23 mouse cellular contexts compared by ENCODE assay signal in the genomic region with DNA sequence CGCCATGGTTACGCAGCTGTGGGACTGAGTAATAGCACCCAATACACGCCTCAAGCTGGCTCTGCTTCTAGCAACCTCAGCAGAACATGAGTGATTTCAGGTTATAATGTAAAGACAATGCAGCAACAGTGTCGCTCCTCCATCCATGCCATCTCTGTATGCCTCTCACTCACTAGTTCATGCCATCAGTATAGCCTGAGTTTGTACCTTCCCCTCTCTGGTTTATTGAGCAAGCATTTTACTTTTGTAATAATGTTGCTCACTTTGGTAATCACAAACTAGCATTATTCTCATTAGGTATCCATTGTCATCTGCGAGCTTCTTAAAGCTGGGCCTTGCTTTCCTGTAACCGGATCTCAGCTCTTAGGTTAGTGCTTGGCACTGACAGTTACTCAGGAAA.
"Had no signal": no experiment of that assay in that cellular context is flagged by ENCODE, and none has a peak within 500 bp of the region (broad histone marks: within the 10 kb centered on the region; RNA-seq: fewer than 3 reads in every experiment).

No protein-coding gene starts in this region.

- H3K27ac ChIP-seq: liver, embryonic 15.5 days; lung, embryonic 15.5 days; macrophage; midbrain, embryonic 13.5 days; midbrain, embryonic 15.5 days; neural tube, embryonic 13.5 days; neural tube, embryonic 15.5 days had no signal

- H3K9ac ChIP-seq: liver, embryonic 15.5 days; liver, postnatal 0 days; lung, embryonic 15.5 days; midbrain, embryonic 13.5 days; midbrain, embryonic 15.5 days; neural tube, embryonic 13.5 days; neural tube, embryonic 15.5 days had no signal

- DNase-seq: liver, postnatal 0 days; lung, adult 2 months; lung, postnatal 14 days; lung, postnatal 36 days; retina, postnatal 1 day; right cerebral cortex, adult 18-20 months; right cerebral cortex, postnatal 25 days; right cerebral cortex, postnatal 4 days; spleen, adult 18-20 months; thymus, adult 18-20 months; thymus, postnatal 25 days; thymus, postnatal 4 days had no signal

- H3K4me1 ChIP-seq: liver, embryonic 15.5 days; lung, embryonic 15.5 days; midbrain, embryonic 15.5 days had no signal

- H3K4me3 ChIP-seq: liver, embryonic 15.5 days; lung, embryonic 15.5 days; megakaryocyte, embryonic 14.5 days; midbrain, embryonic 13.5 days; midbrain, embryonic 15.5 days; myocyte; neural tube, embryonic 13.5 days; neural tube, embryonic 15.5 days had no signal

- ATAC-seq: liver, postnatal 0 days; lung, postnatal 0 days; midbrain, embryonic 13.5 days; midbrain, embryonic 15.5 days had no signal

- H3K9me3 ChIP-seq: liver, embryonic 15.5 days; lung, embryonic 15.5 days; megakaryocyte, embryonic 14.5 days; midbrain, embryonic 13.5 days; midbrain, embryonic 15.5 days; neural tube, embryonic 13.5 days; neural tube, embryonic 15.5 days had no signal

- H3K27me3 ChIP-seq: liver, embryonic 15.5 days; lung, embryonic 15.5 days; megakaryocyte, embryonic 14.5 days; midbrain, embryonic 13.5 days; midbrain, embryonic 15.5 days; neural tube, embryonic 13.5 days; neural tube, embryonic 15.5 days had no signal

- H3K4me2 ChIP-seq: liver, embryonic 15.5 days; lung, embryonic 15.5 days; midbrain, embryonic 11.5 days; midbrain, embryonic 13.5 days; midbrain, embryonic 15.5 days; neural tube, embryonic 13.5 days; neural tube, embryonic 15.5 days had no signal

- H3K36me3 ChIP-seq: liver, embryonic 15.5 days; neural tube, embryonic 15.5 days had no signal
